Mouse (Mus musculus): ENCODE results near the gene Recql.

The Recql gene

DNA sequence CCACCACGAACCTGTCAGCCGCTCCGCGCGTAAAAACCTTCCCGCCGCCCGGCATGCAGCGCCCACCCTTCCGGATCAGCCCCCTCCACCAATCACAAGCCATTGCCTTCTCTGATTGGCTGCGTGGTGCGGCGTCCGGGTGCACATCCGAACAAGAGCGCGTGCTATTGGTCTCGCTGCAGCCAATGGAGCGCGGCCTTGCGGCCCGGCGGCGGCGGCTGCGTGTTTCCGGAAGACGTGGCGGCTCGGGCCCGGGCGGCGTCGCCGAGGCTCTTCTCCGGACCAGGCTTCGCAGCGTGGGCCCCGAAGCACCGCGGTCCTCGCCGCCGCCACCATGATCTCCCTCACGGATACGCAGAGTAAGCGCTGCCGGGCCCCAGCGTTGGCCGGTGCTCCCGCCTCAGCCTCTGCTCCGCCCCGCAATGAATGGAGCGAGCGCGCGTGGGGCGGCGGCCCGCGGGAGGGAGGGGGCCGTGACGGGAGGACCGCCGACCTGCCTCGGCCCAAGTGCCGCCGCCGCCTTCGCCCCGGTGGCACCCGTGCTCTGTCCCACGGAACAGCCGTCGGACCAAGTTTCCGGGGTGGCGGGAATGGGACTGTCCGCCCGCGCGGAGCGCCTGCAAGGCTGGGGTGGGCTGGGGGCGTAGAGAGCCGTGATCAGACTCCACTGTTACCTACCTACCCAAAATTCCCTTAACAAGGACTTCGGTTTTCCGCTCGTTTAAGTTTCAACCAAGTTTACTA lies at the start of gene Recql, which contains the start of gene Golt1b:
TSS of gene Recql (minus strand) at position 77 of the 744 bp plus-strand sequence.
TSS of gene Golt1b (plus strand) at position 211 of the 744 bp plus-strand sequence.
- peak; percentile 96 for DNase-seq (ENCODE audit: low read depth, low spot score)

DNA sequence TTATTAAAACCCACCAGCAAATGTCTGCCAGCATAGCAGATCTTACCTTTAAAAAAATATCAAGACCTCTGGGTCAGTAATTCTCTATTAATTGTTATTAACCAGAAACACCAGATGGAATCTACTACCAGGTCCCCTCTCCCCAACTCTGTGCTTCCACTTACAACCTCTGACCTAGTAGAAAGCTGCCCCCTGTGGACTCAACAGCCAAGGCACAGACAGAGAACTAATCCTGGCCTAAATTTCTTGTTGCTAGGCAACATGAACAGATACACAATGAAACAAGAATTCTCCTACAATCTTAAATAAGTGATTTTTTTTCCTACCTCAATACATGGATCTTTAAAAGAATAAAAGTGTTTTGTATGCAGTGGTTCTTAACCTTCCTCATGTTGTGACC lies 42.2 kb upstream of the Recql start:
- DNase-seq (ENCODE audit: low read depth, low spot score), result no peak

GRCm38 (mm10) chr6:142424976-142425375 lies 38.1 kb upstream of the Recql start:
- DNase-seq (ENCODE audit: low read depth, low spot score), result no peak

- no peak for DNase-seq (ENCODE audit: low read depth, low spot score)
These were observed 27.7 kb upstream of the Recql start for GRCm38 (mm10) chr6:142414597-142414996.

GRCm38 (mm10) chr6:142413845-142414244 lies 27.0 kb upstream of the Recql start:
- no peak for DNase-seq (ENCODE audit: low read depth, low spot score)

DNA sequence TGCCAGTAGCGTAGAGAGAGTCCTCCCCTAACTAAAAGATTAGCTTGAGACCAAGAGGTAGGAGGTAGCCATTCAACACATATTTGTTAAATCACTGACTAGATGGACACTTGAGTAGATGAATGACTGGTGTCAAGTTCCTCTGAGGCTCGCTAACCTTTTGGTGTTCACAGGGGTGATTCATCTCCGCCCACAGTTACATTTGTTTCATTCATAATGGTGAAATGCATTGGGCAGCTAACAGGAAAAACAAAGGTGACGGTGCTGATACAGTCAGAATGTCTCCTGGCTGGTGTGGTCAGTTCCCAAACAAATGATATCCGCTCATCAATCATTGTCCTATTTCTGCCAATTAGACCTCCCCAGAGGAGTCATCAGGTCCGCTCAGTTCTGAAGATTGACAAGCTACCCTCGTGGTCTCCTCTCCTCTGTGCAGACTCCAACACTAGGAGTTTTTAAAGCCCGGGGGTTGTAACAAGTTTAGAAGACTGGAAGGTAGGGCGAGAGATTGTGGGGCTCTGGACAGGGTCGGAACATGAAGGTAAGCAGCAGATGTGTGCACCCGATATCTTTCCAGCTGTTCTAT lies 26.1 kb upstream of the Recql start, which contains the start of gene Spx:
TSS of gene Spx (plus strand) at position 536 of the 586 bp plus-strand sequence.
- no peak for DNase-seq (ENCODE audit: low read depth, low spot score)

GRCm38 (mm10) chr6:142411140-142411539 lies 24.3 kb upstream of the Recql start:
- DNase-seq (ENCODE audit: low read depth, low spot score), result no peak

DNA sequence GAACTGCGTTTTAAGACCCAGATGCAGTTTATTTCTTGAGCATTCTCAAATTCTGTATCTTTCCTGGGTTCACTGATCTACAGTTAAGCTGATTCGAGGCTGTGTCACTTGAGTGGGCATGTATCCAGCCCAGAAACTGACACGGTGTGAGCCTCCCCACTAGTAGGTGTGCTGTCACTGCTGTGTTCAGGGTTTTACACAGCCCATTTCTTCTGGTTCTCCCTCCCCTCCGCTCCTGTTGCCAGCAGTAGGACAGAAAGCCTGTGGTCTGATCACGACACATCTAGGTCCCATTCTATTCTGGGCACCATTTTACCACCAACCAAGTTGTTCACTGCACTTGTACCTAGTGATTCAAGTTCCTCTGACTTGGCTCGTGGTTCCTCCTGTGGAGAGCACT lies 8.9 kb upstream of the Recql start:
- DNase-seq (ENCODE audit: low read depth, low spot score), result no peak

- DNase-seq (ENCODE audit: low read depth, low spot score), result no peak
These were observed 7.8 kb upstream of the Recql start for GRCm38 (mm10) chr6:142394669-142395068.

- no peak for DNase-seq (ENCODE audit: low read depth, low spot score)
These were observed 5.4 kb upstream of the Recql start for GRCm38 (mm10) chr6:142392312-142392711.

GRCm38 (mm10) chr6:142389101-142389500 lies 2.2 kb upstream of the Recql start:
- no peak for DNase-seq (ENCODE audit: low read depth, low spot score)

GRCm38 (mm10) chr6:142387755-142388271 lies 926 bp upstream of the Recql start:
- no peak for DNase-seq (ENCODE audit: low read depth, low spot score)

DNA sequence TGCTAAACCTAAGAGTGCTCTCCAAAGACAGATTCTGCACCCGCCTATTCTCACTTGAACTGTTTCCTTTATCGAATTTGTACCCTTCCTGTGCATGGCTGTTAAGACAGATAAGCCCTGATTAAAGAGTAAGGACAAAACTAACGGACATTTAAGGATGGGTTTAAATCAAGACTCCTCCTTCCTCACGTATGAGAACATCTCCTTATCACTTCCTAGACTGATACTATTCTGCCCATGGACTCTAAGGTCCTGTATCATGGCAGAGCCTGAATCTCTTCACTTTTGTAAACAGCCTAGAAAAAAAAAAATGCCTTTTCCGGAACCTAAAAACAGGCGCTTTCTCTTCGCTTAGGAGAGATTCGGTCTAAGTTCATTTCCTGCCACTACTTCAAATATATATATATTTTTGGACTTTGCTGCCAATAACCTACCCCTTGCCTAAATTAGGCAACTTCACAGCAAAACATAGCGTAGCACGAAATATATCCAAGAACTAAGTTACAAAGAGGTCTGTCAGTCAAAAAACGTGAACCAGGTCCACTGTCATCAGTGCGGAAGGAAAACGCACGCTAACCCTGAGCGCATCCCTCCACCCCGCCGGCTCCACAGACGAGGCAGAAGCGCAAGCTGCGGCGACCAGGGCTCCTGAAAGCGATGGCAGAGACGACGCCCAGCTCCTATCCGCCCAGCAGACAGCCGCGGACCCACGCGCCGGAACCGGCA lies 439 bp downstream of the Recql start:
- DNase-seq (ENCODE audit: low read depth, low spot score), result no peak

GRCm38 (mm10) chr6:142384521-142384920 lies 2.4 kb downstream of the Recql start:
- DNase-seq (ENCODE audit: low read depth, low spot score), result no peak

DNA sequence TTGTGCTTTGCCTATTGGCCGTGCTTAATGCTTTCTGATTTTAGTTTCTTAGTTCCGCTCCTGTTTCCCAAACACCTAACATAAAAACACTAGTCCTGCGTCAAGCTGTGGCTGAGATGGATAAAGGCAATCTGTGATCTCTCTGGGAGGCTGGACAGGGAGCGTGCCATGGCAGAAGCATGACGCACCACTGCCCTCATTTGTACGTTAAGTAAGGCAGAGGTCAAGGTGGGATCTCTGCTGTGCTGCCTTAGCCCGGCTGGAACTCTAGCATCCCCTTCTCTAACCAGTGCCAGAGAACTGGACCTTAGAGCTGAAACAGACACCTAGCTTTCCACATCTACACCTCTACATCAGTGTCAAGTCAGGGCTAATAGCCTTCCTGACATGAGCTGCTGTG lies 5.3 kb downstream of the Recql start:
- no peak for DNase-seq (ENCODE audit: low read depth, low spot score)

- DNase-seq (ENCODE audit: low read depth, low spot score), result no peak
These were observed 6.9 kb downstream of the Recql start for GRCm38 (mm10) chr6:142379961-142380360.

DNA sequence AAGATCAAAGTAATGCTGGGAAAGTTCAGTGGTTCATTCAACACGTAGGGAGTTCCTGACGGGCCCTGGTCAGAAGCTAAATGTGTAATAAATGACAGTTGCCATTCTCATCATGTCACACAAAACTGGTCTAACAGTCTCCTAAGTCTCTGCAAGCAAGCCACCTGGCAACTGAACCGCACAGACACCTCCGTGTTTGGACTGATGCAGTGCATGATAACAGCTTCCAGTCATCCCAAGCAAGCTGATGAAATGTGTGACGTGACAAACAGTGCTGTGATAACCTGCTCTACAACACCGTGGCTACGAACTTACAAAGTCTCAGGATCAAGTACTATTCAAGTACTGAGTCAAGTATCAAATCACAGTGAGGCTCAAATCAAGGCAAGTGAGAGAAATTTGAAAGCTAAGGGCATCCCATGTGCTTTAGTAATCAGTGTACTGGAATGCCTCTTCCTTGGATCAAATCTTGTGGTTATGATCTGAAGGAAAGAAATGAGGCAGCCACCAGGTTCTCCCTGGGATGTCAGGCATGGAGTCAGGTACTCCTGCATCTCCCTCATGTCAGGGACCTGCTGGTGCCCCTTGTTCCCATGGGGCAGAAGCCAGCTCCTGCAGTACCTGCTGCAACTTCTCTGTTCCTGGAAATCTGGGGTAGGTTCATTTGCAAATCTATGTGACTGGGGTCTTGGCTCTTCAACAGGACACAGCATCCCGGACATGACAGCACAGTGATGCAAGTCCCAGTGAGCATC lies 8.1 kb downstream of the Recql start:
- no peak for DNase-seq (ENCODE audit: low read depth, low spot score)

DNA sequence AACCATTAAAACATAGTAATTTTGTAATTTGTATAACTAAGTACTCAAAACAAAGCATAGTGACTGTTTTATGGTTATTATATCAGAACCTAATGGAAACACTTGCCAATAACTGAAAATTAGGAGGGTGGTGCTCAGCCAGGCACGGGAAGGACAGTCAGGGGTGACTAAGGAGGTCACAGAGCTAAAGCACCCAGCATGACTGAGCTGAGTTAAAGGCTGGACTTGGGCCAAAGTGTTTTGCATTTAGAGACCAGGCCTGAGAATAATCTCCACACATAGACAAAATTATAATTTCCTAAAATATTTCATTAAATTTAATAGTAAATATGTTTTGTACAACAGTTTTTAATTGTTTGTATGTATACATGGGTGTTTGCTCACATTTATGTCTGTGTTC lies 9.8 kb downstream of the Recql start:
- no peak for DNase-seq (ENCODE audit: low read depth, low spot score)

GRCm38 (mm10) chr6:142369568-142369967 lies 17.3 kb downstream of the Recql start:
- DNase-seq (ENCODE audit: low read depth, low spot score), result no peak

DNA sequence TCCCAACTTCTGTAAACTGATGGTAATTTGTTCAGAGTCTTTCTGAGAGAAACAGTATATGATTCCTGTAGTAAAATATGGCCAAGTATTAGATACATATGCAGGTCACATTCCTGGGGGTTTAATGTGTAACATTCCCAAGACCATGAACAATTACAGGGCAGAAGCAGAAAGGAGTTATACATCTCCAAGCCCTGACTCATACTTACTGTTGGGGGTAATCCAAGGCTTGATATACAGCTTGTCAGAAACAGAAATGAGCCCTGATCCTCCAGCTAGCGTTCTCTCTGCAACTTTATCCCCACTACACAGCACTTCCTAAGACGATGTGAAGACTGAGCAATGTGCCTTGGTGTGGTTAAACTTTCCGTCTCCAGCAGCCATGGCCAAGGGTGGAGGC lies 19.3 kb downstream of the Recql start:
- DNase-seq (ENCODE audit: low read depth, low spot score), result no peak

DNA sequence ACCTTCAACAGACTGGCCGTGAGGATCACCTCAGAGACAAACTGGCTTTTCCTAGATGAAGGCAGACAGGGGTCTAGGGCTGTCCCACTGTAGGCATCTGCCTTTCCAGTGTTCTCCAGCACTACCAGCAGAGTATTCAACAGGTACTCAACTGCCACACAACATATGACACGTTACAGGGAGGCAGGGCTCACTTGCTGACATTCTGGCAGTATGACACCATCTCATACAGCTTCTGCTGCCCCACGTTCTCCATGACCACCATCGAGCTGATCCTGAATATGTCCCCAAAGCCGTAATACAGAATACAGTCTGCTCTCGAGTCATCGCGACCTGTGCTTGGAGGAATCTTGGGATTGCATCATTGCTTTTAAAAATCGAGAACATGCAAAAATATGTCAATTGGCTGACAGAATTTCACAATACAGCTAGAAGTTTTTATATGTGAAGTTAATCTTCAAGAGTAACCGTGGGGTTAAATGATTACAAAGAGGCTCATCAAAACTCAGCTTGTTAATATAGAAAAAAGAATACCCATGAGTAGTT lies 20.3 kb downstream of the Recql start:
- DNase-seq (ENCODE audit: low read depth, low spot score), result no peak

Measured in A20 (cell line).